Mouse (Mus musculus) layer of hippocampus, adult 8-10 months (tissue): ENCODE measurements around the gene Mef2c. TPM values are rescaled to one million over a fixed set of nuclear protein-coding genes. Genes with fewer than 3 reads are reported as not detected.

Experiments
- DNase-seq, 2 experiments: peaks; one replicate each; pipeline ENCODE4 v3.0.0; 2022; ENCODE audit warnings: low spot score in 2 of 2
- total RNA-seq, 4 experiments: library from RNA; stranded (reverse); gene quantifications; 2 replicates each; pipeline ENCODE4 v1.2.4; 2022

Mef2c gene
- total RNA-seq, 4 experiments from 2014 or later = 136 to 161 (median 142) TPM

DNA sequence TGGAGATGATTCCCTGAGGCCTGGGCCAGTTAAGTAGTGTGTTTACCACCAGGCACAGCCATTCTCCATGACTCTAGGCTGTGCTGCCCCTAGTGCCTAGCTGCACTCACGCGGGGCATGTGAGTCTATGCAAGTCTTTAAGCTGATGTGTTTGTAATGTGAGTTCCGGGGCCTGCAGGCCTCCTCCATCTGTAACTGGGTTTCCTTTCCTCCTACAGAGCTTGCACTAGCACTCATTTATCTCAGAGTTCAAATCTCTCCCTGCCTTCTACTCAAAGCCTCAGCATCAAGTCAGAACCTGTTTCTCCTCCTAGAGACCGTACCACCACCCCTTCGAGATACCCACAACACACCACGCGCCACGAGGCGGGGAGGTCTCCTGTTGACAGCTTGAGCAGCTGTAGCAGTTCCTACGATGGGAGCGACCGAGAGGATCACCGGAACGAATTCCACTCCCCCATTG is 158.3 kb downstream of the Mef2c start:
- peak in 1 of 2 experiments; percentile 46 for DNase-seq

DNA sequence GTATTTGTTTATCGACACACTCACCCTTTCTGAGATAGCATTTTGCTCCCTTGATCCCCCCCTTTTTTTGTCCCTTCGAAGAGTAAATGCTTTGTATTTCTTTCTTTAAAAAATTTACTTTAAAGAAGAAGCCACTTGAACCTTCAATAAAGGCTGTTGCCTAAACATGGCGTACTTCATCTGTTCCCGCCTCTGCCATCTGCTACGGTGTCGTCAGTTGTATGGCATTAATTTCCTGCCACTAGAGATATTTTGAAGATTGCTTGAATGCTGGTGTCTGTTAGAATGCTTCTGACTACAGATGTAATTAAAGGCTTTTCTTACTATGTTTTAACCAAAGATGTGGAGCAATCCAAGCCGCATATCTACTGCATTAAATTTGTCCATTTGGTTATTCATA is 162.3 kb downstream of the Mef2c start:
- DNase-seq = no peak

DNA sequence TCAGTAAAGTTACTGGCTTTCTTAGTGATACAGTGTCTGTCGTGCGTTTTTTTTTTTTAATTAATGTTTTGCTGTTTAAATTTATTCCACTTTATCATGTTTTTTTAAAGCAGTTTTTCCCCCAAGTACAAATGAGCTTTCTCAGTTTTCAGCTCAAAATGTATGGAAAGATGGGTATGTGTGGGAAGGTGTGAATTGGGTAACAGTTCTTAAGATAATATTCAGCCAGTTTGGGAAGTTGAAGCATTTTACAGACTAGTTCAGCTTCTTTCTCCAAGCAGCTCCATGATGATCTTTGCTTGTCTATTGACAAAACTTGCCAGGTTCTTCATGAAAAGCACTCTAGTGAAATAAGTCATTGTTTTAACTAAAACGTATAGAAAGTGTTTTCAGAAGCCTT is 163.2 kb downstream of the Mef2c start:
- DNase-seq = no peak

DNA sequence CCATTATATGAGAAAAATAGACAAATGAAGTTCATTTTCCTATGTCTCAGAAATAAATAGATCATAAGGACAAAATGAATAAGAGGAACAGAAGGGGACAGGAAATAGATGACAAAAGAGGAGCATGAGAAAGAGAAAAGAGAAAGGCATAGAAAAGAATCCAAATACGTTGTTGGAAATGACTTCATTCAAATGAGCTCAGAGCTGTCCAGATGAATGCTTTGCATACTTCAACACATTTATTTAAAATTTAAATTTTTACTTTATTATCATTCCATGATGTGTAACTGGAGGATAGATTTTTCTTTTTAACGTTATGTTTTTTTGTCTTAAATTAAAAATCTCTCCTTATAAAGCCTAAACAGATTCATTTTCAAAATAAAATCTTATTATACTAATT is 203.8 kb downstream of the Mef2c start:
- no peak for DNase-seq

DNA sequence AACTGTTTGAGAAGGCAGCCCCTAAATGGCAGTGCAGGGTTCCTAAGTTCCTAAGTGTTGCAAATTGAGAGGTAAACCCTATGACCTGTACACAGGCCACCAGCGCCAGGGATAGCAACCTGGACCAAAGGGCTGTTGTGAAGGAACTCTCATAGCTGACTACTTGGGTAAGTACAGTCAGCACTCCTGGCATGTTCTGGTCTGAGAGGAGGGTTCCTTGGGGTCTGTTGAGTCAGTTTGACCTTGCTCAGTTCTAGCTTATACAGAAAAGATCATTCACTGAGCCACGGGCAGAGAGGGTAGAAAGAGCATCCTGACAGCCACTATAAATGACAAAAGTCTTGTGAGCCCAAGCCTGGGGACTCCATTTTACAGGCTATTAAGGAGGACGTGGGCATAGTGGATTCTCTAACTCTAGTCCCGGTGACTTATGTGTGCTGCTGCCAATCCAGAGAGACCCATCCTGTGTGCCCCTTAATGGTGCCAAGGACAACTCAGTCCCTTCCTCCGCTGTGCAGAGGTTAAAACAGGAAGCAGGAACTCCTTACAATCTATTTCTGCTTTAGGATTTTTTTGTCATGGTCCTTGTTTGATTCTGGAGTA is 209.0 kb downstream of the Mef2c start:
- no peak for DNase-seq

DNA sequence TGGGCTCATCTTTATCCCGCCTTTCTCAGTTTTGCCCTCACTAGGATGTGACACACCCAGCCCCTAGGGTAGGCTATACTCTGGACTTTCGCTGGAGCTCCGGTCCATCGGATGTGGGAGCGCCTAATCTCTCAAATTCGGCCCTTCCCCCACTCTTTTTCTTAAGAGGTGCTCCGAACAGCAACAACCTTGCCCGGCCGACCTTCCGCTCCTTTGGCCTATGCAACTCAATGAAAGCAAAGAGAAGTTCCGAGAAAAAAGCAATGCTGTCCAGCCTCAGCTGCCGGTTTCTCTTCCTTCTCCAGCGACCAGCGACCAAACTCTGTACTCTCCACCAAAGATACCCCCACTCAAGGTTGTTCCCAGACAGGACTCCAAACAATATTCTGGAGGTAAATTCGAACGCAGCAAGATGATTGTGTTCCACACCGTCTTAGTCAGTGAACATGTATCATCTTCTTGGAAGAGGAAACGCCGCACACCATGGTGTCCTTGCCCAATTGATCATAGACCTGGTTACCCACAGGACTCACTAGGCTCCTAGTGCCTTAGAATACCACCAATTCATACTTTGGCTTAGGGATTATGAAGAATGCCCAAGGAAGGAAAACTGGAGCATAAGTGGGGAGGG is 209.9 kb downstream of the Mef2c start:
- peak in 1 of 2 experiments; percentile 21 for DNase-seq

DNA sequence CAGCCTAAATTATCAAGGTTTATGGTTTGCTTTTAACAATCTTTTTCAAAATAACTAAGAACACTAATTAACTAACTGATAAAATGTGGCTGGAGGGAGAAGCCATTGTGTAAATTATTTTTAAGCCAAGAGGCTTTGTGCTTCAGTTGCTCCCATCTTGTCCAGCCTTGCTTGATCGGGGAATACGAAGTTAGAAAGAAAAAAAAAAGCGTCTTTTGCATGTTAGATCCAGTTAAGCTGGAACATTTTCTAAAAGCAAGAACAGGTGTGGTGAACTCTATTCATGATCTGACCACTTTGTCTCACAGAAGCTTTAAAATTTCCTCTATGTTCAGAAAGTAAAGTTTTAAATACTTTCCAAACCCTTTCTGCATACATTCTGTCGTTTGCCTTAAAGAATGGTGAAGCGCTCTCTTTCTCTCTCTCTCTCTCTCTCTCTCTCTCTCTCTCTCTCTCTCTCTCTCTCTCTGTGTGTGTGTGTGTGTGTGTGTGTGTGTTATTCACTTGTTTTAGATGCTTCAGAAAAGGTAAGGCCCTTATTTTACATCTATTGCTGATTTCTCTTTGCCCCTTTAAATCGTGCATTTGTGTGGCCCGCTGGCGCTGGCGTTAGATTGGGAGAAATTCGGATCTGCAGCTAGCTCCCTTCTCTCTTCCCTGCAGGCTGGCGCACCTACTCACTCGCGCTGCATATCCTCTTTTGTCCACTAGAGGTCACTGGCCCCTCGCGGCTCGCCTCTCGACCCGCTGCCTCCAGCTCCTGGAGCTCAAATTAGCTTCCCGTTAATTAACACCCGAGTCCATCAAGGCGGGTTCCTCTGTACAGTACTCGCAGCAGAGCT is 210.9 kb downstream of the Mef2c start:
- peak; percentile 95 to 97 for DNase-seq

DNA sequence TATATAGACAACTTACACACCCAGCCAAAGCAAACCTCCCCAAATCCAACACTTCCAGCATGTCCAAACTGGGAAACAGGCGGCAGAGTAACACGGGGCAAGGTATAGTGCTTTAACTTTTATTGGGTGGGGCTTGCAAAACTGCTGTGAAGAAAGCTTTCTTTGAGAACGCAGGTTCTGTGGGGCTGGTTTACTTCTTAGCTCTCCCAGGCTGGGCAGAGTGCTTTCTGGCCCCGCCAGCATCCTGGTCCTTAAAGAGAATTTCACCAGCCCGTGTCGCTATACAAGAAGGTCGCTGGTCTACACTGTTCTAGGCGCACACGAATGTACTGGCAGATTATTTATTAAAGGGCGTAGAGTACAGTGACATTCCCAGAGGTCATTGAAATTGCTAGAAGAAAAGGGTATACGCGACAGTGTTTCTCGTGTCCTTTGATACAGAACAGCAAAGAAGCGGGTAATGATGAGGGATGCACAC is 211.5 kb downstream of the Mef2c start:
- DNase-seq = no peak

DNA sequence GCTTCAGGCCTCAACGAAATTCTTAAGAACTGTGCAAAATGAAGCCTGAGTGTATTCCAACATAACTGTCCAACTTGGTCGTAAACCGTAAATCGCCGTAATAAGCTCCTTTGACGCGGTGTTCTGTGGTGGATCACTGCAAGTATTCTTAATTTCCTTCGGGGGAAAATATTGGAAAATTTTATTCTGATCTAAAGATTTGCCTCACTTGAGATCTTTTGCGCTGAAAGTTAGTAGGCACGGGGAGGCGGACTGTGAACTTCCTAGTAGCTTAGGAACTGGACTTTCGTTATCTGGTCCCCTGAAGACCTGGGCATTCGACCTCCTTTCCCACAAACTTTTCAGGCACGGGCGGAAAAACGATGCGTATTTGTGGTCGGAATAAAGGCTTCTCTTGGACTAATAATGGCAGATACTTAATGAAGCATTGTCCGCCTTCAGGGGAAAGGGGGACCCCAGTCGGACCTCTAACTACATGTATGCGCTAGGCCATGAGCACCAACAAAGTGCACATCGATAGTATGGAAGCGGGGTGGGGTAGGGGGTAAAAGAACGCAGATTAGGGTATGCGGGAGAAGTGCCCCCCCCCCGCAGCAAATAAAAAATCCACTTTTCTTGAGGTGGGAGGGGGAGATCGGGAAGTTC is 212.3 kb downstream of the Mef2c start:
- peak in 1 of 2 experiments; percentile 16 for DNase-seq
